Mouse (Mus musculus) adrenal gland, postnatal 14 days (tissue): Measurements from ENCODE around the gene Cyp2t4. TPM values are rescaled to one million over a fixed set of nuclear protein-coding genes. Genes with fewer than 3 reads are reported as not detected.

ENCODE experiments used
- DNase-seq: peaks from one replicate; pipeline ENCODE4 v3.0.0; 2021; ENCODE audit warnings: mixed read lengths
- microRNA-seq, 2 experiments: library from miRNA; unstranded; fragments of <30 nt; microRNA quantifications; one replicate each; pipeline ENCODE4 v1.2.0; 2021
- total RNA-seq: library from RNA; stranded (reverse); gene quantifications from 2 replicates; pipeline ENCODE4 v1.2.3, GENCODE M21; 2021

The Cyp2t4 gene
- total RNA-seq, 1 experiment from 2014 or later = not detected

GRCm38 (mm10) chr7:27182498-27182897, 29.0 kb downstream of the Cyp2t4 start:
- no peak for DNase-seq

- DNase-seq = peak; percentile 45
Measured at GRCm38 (mm10) chr7:27184964-27185363, 31.4 kb downstream of the Cyp2t4 start.

DNA sequence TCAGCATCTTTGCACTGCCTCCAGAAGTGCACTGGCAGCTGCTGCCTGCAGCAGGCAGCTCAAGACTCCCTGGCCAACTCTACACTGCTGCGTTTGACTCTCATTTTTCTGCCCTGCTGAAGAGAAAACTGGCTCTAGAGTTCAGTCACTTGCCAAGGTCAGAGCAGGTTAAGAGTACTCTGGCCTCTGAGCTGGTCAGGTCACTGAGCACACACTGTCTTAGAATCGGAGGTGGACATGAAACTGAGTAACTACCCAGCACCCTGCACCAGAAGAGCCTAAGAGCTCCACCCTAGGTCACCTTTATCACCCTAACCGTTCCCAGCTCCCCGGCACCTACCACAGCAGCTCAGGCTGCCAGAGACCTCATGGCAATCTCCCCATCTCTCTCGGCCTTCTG, 32.5 kb downstream of the Cyp2t4 start:
- DNase-seq = no peak

GRCm38 (mm10) chr7:27189271-27189931, 35.9 kb downstream of the Cyp2t4 start:
- DNase-seq = peak; percentile 36

DNA sequence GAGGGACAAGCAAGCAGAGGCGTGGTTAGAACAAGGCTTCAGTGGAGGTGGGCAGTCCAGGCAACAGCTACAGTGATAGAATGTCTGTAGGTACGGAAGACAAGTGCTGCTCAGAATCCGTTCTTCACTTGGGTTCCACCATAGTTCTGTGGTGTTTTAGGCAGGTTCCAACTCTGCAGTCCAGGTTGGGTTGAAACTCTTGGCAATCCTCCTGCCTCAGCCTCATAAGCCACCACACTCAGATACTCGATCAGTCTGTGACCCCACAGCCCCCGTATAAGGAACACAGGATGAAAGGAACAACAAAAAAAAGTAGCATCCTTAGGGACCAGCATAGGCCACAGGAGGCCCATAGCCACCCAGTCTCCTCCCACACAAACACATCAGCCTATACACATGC, 38.9 kb downstream of the Cyp2t4 start:
- no peak for DNase-seq

DNA sequence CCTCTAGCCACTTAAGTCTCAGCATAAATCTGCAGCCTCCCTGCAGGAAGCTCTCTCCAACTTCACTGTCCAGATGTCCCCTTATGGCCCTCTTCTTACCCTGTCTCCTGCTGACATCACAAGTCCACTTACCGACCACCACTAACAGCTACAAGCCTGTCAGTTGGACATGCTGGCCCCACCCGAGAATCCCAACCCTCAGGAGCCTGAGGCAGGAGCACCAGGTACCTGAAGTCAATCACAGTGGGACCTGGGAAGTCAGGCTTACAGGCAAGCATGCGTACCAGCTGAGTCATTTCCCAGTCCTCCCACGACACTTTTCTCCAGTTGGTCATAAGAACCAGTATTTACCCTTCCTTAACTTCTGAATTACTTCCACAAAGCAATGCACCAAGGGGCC, 40.2 kb downstream of the Cyp2t4 start:
- no peak for DNase-seq

- DNase-seq = peak; percentile 98
Measured at GRCm38 (mm10) chr7:27195681-27196611, 42.4 kb downstream of the Cyp2t4 start, which contains the start of the genes BC024978 and Snrpa. Gene BC024978 (plus strand): TSS chr7:27195781. Gene Snrpa (minus strand): TSS chr7:27196271.

GRCm38 (mm10) chr7:27197136-27197535, 43.6 kb downstream of the Cyp2t4 start:
- DNase-seq = no peak

GRCm38 (mm10) chr7:27197634-27198033, 44.1 kb downstream of the Cyp2t4 start:
- peak; percentile 34 for DNase-seq

- no peak for DNase-seq
Measured at GRCm38 (mm10) chr7:27198355-27198754, 44.8 kb downstream of the Cyp2t4 start.

DNA sequence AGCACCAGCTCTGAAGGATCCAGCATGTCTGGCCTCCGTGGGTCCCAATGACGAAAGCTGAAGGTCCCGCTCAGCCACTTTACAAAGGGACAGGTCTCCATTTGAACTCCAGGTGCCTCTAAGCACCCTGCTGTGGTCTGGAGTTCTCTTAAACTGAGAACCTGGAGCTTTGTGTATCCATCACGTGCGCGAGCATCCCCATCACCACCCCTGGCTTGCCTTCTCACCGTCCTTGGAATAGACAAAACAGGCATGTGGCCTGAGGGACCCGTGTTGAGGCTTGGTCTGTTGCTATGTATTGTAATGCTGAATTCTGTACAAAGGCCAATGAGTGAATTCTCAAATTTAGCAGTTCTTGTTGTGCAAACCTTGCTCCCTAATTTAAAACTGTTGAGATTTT, 45.3 kb downstream of the Cyp2t4 start:
- no peak for DNase-seq

GRCm38 (mm10) chr7:27203730-27204449, 50.4 kb downstream of the Cyp2t4 start:
- DNase-seq = no peak

Small RNA genes lying within 50 kb of the gene (microRNA-seq; reads per million reads assigned to microRNA genes)
- gene Mir1191 = 0 to 0.38 reads per million in 2 experiments
- gene Mir3101 = 0 reads per million in 2 experiments

Other genes starting within 250 kb of the Cyp2t4 start
- gene Cyp2a22, start 214.3 kb upstream of the Cyp2t4 start, total RNA-seq = 0.75 and 21.6 TPM in 2 replicates
- gene Cyp2a12, start 124.6 kb upstream of the Cyp2t4 start, total RNA-seq = 5.2 and 72.8 TPM in 2 replicates
- 733 and 877 TPM in 2 replicates for gene Cyp2f2, start 33.8 kb upstream of the Cyp2t4 start, total RNA-seq
- 83.9 and 92.9 TPM in 2 replicates for gene Egln2, start 13.1 kb downstream of the Cyp2t4 start, total RNA-seq
- gene Rab4b, start 25.2 kb downstream of the Cyp2t4 start, total RNA-seq = 39.5 and 55.2 TPM in 2 replicates
- gene Gm21983, start 27.4 kb downstream of the Cyp2t4 start, total RNA-seq = not detected in 2 replicates
- 0.89 TPM in 1 of 2 replicates, not detected in the other for gene Mia, start 27.4 kb downstream of the Cyp2t4 start, total RNA-seq
- 22.9 and 23.0 TPM in 2 replicates for gene BC024978, start 42.1 kb downstream of the Cyp2t4 start, total RNA-seq
- gene Snrpa, start 42.6 kb downstream of the Cyp2t4 start, total RNA-seq = 88.3 and 90.9 TPM in 2 replicates
- 8.6 and 9.6 TPM in 2 replicates for gene Itpkc, start 74.9 kb downstream of the Cyp2t4 start, total RNA-seq
- gene Coq8b, start 79.3 kb downstream of the Cyp2t4 start, total RNA-seq = 44.2 and 44.8 TPM in 2 replicates
- 8.7 and 11.9 TPM in 2 replicates for gene Numbl, start 104.7 kb downstream of the Cyp2t4 start, total RNA-seq
- gene Ltbp4, start 184.0 kb downstream of the Cyp2t4 start, total RNA-seq = 122 and 126 TPM in 2 replicates
- gene Shkbp1, start 202.3 kb downstream of the Cyp2t4 start, total RNA-seq = 16.1 and 26.1 TPM in 2 replicates
- 1.8 TPM in 2 replicates for gene Gm20479, start 203.7 kb downstream of the Cyp2t4 start, total RNA-seq